Mouse (Mus musculus) naive thymus-derived CD4-positive, alpha-beta T cell, adult 5 months (primary cell): Measurements from ENCODE around the gene Olfr390. TPM values are rescaled to one million over a fixed set of nuclear protein-coding genes. Genes with fewer than 3 reads are reported as not detected.

Experiments used
- polyA plus RNA-seq: library from polyadenylated mRNA; unstranded; fragments of 100-300 nt; shearing (Covaris generic); gene quantifications from one replicate; pipeline ENCODE4 v1.2.1, GENCODE M21; 2017

Olfr390 gene
- not detected for polyA plus RNA-seq

GRCm38 (mm10) chr11:73782664-73783063 lies at the start of gene Olfr390:
Gene Olfr390 (plus strand): TSS chr11:73782964.

GRCm38 (mm10) chr11:73780613-73781012 lies 2.2 kb upstream of the Olfr390 start, which contains the start of gene Olfr389:
Gene Olfr389 (minus strand): TSS chr11:73780713.

GRCm38 (mm10) chr11:73802952-73803351 lies 20.2 kb downstream of the Olfr390 start, which contains the start of gene Olfr391-ps:
Gene Olfr391-ps (minus strand): TSS chr11:73803052.

GRCm38 (mm10) chr11:73816949-73817348 lies 34.2 kb downstream of the Olfr390 start, which contains the start of gene Olfr392:
Gene Olfr392 (minus strand): TSS chr11:73817049.

Other genes starting within 250 kb of the Olfr390 start
- not detected for gene Olfr385, start 190.0 kb upstream of the Olfr390 start, polyA plus RNA-seq
- gene Olfr384, start 184.4 kb upstream of the Olfr390 start, polyA plus RNA-seq: not detected
- not detected for gene Zfp735, start 94.2 kb upstream of the Olfr390 start, polyA plus RNA-seq
- not detected for gene Olfr389, start 2.3 kb upstream of the Olfr390 start, polyA plus RNA-seq
- gene Olfr391-ps, start 20.1 kb downstream of the Olfr390 start, polyA plus RNA-seq: not detected
- 0.11 TPM for gene Olfr392, start 34.1 kb downstream of the Olfr390 start, polyA plus RNA-seq
- gene Olfr393, start 68.5 kb downstream of the Olfr390 start, polyA plus RNA-seq: 0.11 TPM
- gene Olfr394, start 107.8 kb downstream of the Olfr390 start, polyA plus RNA-seq: not detected
- not detected for gene Olfr395, start 126.3 kb downstream of the Olfr390 start, polyA plus RNA-seq
- not detected for gene Olfr23, start 153.7 kb downstream of the Olfr390 start, polyA plus RNA-seq
- not detected for gene Olfr397, start 177.9 kb downstream of the Olfr390 start, polyA plus RNA-seq
- 0.49 TPM for gene Olfr398, start 207.4 kb downstream of the Olfr390 start, polyA plus RNA-seq